Mouse (Mus musculus): ENCODE measurements around the gene Dclk2.

Dclk2 gene

GRCm38 (mm10) chr3:86796716-86797115, 123.9 kb downstream of the Dclk2 start:
- ChIA-PET CTCF (interaction anchor here (0.5 to 1.4 kb wide), 7 partner anchors 8 to 1401 kb away, joined by 3 to 11 read pairs (median 5); no protein-coding TSS in a partner anchor), POLR2A (interaction anchor here in 1 of 4 experiments (1.2 kb wide), 1 partner anchor 40 kb away, joined by 3 read pairs; no protein-coding TSS in a partner anchor)

- POLR2A ChIA-PET = interaction anchor here in 1 of 4 experiments (0.7 kb wide), 1 partner anchor 139 kb away, joined by 10 read pairs; no protein-coding TSS in a partner anchor
Observed at GRCm38 (mm10) chr3:86793720-86794191, 126.9 kb downstream of the Dclk2 start.

GRCm38 (mm10) chr3:86793264-86793663, 127.4 kb downstream of the Dclk2 start:
- CTCF ChIA-PET = interaction anchor here in 1 of 4 experiments (0.5 kb wide), 1 partner anchor 16 kb away, joined by 5 read pairs; no protein-coding TSS in a partner anchor

More at GRCm38 (mm10) chr3:86793720-86794191, 126.9 kb downstream of the Dclk2 start:
- CTCF ChIA-PET = interaction anchor here in 1 of 4 experiments (0.6 kb wide), 2 partner anchors 25 to 1980 kb away, joined by 4 read pairs; no protein-coding TSS in a partner anchor

GRCm38 (mm10) chr3:86789752-86790151, 130.9 kb downstream of the Dclk2 start:
- ChIA-PET POLR2A (interaction anchor here in 2 of 4 experiments (0.7 to 1.6 kb wide), 2 partner anchors 20 to 125 kb away, joined by 3 to 5 read pairs; no protein-coding TSS in a partner anchor), CTCF (interaction anchor here in 2 of 4 experiments (1.0 to 3.3 kb wide), 5 partner anchors 10 to 522 kb away, joined by 3 to 13 read pairs (median 3); no protein-coding TSS in a partner anchor)

More at GRCm38 (mm10) chr3:86793264-86793663, 127.4 kb downstream of the Dclk2 start:
- POLR2A ChIA-PET = interaction anchor here in 2 of 4 experiments (0.5 to 0.7 kb wide), 2 partner anchors 127 to 968 kb away, joined by 3 to 4 read pairs; partner anchors contain the start of gene Dclk2 (in 1 of the 2)

- ChIA-PET CTCF (interaction anchor here in 3 of 4 experiments (0.6 to 3.3 kb wide), 11 partner anchors 9 to 753 kb away, joined by 3 to 13 read pairs (median 3); no protein-coding TSS in a partner anchor), POLR2A (interaction anchor here in 2 of 4 experiments (1.2 to 1.6 kb wide), 2 partner anchors 21 to 132 kb away, joined by 5 read pairs; partner anchors contain the start of gene Dclk2 (in 1 of the 2))
Observed at GRCm38 (mm10) chr3:86788711-86789110, 131.9 kb downstream of the Dclk2 start.

GRCm38 (mm10) chr3:86787423-86788123, 133.1 kb downstream of the Dclk2 start:
- ChIA-PET CTCF (interaction anchor here (0.5 to 3.3 kb wide), 11 partner anchors 8 to 189 kb away, joined by 3 to 13 read pairs (median 3); no protein-coding TSS in a partner anchor), POLR2A (interaction anchor here in 2 of 4 experiments (0.9 to 1.0 kb wide), 3 partner anchors 10 to 211 kb away, joined by 3 read pairs; no protein-coding TSS in a partner anchor)

- ChIA-PET CTCF (interaction anchor here in 3 of 4 experiments (0.5 to 3.3 kb wide), 5 partner anchors 7 to 189 kb away, joined by 3 to 13 read pairs (median 3); no protein-coding TSS in a partner anchor), POLR2A (interaction anchor here in 1 of 4 experiments (1.0 kb wide), 1 partner anchor 212 kb away, joined by 3 read pairs; no protein-coding TSS in a partner anchor)
Observed at GRCm38 (mm10) chr3:86786845-86787351, 133.8 kb downstream of the Dclk2 start.

GRCm38 (mm10) chr3:86786280-86786679, 134.4 kb downstream of the Dclk2 start:
- POLR2A ChIA-PET = no interaction called here

GRCm38 (mm10) chr3:86784930-86785329, 135.7 kb downstream of the Dclk2 start:
- ChIA-PET POLR2A (interaction anchor here in 1 of 4 experiments (0.6 kb wide), 1 partner anchor 189 kb away, joined by 3 read pairs; no protein-coding TSS in a partner anchor), CTCF (interaction anchor here in 2 of 4 experiments (0.9 to 1.2 kb wide), 4 partner anchors 10 to 456 kb away, joined by 3 read pairs; no protein-coding TSS in a partner anchor)

More at GRCm38 (mm10) chr3:86786280-86786679, 134.4 kb downstream of the Dclk2 start:
- CTCF ChIA-PET = no interaction called here

GRCm38 (mm10) chr3:86784051-86784450, 136.6 kb downstream of the Dclk2 start:
- ChIA-PET POLR2A (interaction anchor here in 2 of 4 experiments (0.6 to 1.0 kb wide), 3 partner anchors 12 to 131 kb away, joined by 3 read pairs; no protein-coding TSS in a partner anchor), CTCF (no interaction called here)

- CTCF ChIA-PET = interaction anchor here in 2 of 4 experiments (0.9 to 1.0 kb wide), 3 partner anchors 8 to 451 kb away, joined by 3 read pairs; no protein-coding TSS in a partner anchor
- POLR2A ChIA-PET = interaction anchor here in 2 of 4 experiments (0.7 to 1.5 kb wide), 3 partner anchors 10 to 144 kb away, joined by 3 read pairs; no protein-coding TSS in a partner anchor
Observed at GRCm38 (mm10) chr3:86779704-86780103, 140.9 kb downstream of the Dclk2 start.

- CTCF ChIA-PET = interaction anchor here in 2 of 4 experiments (0.7 to 1.4 kb wide), 7 partner anchors 10 to 447 kb away, joined by 3 to 5 read pairs (median 3); no protein-coding TSS in a partner anchor
- POLR2A ChIA-PET = interaction anchor here in 3 of 4 experiments (0.7 kb wide), 3 partner anchors 403 to 851 kb away, joined by 3 read pairs; no protein-coding TSS in a partner anchor
Observed at GRCm38 (mm10) chr3:86775444-86775828, 145.2 kb downstream of the Dclk2 start.

- ChIA-PET POLR2A (interaction anchor here in 3 of 4 experiments (0.7 kb wide), 3 partner anchors 404 to 851 kb away, joined by 3 read pairs; no protein-coding TSS in a partner anchor), CTCF (interaction anchor here in 2 of 4 experiments (0.7 to 1.2 kb wide), 6 partner anchors 10 to 73 kb away, joined by 3 to 5 read pairs (median 3); no protein-coding TSS in a partner anchor)
Observed at GRCm38 (mm10) chr3:86774566-86775443, 145.8 kb downstream of the Dclk2 start.

GRCm38 (mm10) chr3:86768969-86769368, 151.7 kb downstream of the Dclk2 start:
- CTCF ChIA-PET = interaction anchor here in 2 of 4 experiments (0.5 to 0.6 kb wide), 3 partner anchors 204 to 477 kb away, joined by 3 to 16 read pairs (median 5); no protein-coding TSS in a partner anchor
- POLR2A ChIA-PET = interaction anchor here in 2 of 4 experiments (0.6 to 1.2 kb wide), 2 partner anchors 11 to 155 kb away, joined by 3 read pairs; no protein-coding TSS in a partner anchor

- POLR2A ChIA-PET = interaction anchor here in 2 of 4 experiments (0.6 to 1.2 kb wide), 2 partner anchors 11 to 154 kb away, joined by 3 read pairs; no protein-coding TSS in a partner anchor
Observed at GRCm38 (mm10) chr3:86768553-86768952, 152.1 kb downstream of the Dclk2 start.

GRCm38 (mm10) chr3:86762456-86762855, 158.2 kb downstream of the Dclk2 start:
- CTCF ChIA-PET = interaction anchor here in 2 of 4 experiments (0.5 to 1.9 kb wide), 7 partner anchors 10 to 633 kb away, joined by 3 to 14 read pairs (median 3); no protein-coding TSS in a partner anchor
- POLR2A ChIA-PET = interaction anchor here in 2 of 4 experiments (0.6 to 1.0 kb wide), 2 partner anchors 433 to 434 kb away, joined by 3 read pairs; no protein-coding TSS in a partner anchor

More at GRCm38 (mm10) chr3:86768553-86768952, 152.1 kb downstream of the Dclk2 start:
- CTCF ChIA-PET = interaction anchor here in 1 of 4 experiments (0.5 to 0.6 kb wide), 2 partner anchors 471 to 477 kb away, joined by 3 to 16 read pairs; no protein-coding TSS in a partner anchor

All from embryonic stem cell, embryonic (primary cell).